Mouse (Mus musculus) Patski (cell line): Measurements from ENCODE around the gene Kdm6b. TPM values are rescaled to one million over a fixed set of nuclear protein-coding genes. Genes with fewer than 3 reads are reported as not detected.

ENCODE experiments used
- ATAC-seq: fragments of 100-300 bp; one replicate; pipeline ENCODE4 v1.8.0; 2021
- CTCF ChIA-PET: fragments of 350-600 bp; sonication (Branson Sonifier 250); formaldehyde crosslinking; loops from one replicate; lab custom pipeline; 2022; ENCODE audit warnings: inconsistent platforms; lab: Charles Lee
- POLR2A ChIA-PET: fragments of 350-600 bp; sonication (Branson Sonifier 250); formaldehyde crosslinking; loops from one replicate; lab custom pipeline; 2022; ENCODE audit warnings: antibody characterized with exemption, inconsistent platforms; lab: Charles Lee
- DNase-seq: peaks from one replicate; pipeline ENCODE4 v3.0.0-alpha.2; 2011; ENCODE audit warnings: low read depth, low spot score
- H3K27me3 ChIP-seq: fragments of 371-371 bp; one replicate; pipeline ENCODE4 v1.5.1; 2021
- CTCF ChIP-seq: fragments of 100-300 bp; IDR thresholded peaks from one replicate; pipeline ENCODE4 v1.5.1; 2021
- in situ Hi-C: fragments of 300-500 bp; cut with MboI; formaldehyde crosslinking; loops from 3 replicates; pipeline ENCODE4 v1.11.1; 2018; ENCODE audit warnings: low pct_unique_long_range_greater_than_20kb, mixed read lengths
- polyA plus RNA-seq: library from polyadenylated mRNA; unstranded; gene quantifications from one replicate; pipeline ENCODE4 v1.2.3, GENCODE M21; 2021

Gene Kdm6b
- 26.6 TPM for polyA plus RNA-seq

DNA sequence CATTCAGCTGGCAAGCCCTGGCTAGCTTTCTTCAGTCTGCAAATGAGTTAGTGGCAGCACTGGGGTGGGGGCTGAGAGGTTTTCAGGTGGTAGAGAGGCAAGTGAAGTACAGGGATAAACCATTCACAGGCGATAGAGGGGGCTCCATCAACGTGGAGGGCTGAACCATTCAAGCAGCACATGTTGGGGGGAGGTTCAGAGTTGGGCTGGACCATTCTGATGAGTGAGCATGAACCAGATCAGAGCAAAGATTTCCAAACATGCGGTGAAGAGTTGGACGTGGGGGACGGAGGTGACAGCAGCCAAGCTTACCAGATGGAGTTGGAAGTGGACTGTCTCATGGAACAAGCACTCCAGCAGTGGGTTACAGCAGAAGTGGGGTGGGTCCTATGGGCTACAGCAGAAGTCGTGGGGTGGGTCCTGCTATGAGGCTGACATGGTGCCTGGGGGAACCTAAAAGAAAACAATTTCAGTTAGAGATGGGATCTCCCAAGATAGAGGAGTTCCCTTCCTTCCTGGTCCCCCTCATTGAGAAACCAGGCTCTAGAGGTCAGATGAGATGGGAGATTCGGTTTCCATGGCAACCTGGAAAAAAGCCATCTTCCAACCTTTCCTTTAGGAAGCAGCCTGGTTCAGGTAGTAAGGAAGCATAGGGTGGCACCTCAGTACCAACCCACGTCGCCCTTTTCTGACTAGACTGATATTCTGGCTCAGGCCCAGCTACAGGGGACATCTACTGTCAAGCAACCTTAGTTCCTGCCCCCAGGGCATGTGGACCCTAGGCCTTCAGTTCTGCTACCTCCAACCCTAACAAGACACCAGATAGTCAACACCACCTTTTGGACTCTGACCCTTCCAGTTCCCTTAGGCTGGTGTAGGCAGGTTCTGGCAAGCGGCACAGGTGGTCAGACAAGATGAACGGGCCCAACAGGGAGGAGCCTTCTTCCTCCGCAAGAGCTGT lies at the start of gene Kdm6b:
Gene Kdm6b (minus strand): TSS at position 455 of the 961 bp plus-strand sequence.
- ChIA-PET POLR2A (interaction anchor here (0.5 kb wide), 1 partner anchor 11 kb away, joined by 3 read pairs; no protein-coding TSS in a partner anchor), CTCF (interaction anchor here (0.9 kb wide), 1 partner anchor 22 kb away, joined by 3 read pairs; no protein-coding TSS in a partner anchor)
- no peak for TF ChIP-seq CTCF
- DNase-seq, result no peak
- no peaks in the 10 kb centered on the region for H3K27me3 ChIP-seq
- no peak for ATAC-seq
- in situ Hi-C loops, result loop anchor here (5.0 to 25.0 kb wide), 3 partner anchors 259 to 574 kb away; partner anchors contain the start of genes Ctdnep1, Eif4a1, Elp5 and Gabarap

DNA sequence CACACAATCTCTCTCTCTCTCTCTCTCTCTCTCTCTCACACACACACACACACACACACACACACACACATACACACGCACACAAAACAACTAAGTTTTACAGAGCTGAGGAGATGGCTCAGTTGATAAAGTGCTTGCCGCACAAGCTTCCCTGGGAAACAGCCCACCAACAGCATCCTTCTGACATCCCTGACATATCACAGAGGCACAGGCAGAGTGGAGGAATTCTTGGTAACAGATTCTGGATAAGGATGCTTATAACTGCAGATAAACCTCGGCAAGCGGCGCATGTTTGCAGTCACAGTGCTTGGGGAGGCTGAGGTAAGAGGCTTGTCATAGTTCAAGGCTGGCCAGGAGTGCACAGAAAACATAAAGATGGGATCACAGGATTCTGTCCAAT lies 48.1 kb upstream of the Kdm6b start:
- TF ChIP-seq CTCF, result no peak
- DNase-seq, result no peak
- ChIA-PET CTCF (no interaction called here), POLR2A (no interaction called here)
- no peak for ATAC-seq
- in situ Hi-C loops, result no loop called here
- peaks cover 6% of the 10 kb centered on the region for H3K27me3 ChIP-seq

DNA sequence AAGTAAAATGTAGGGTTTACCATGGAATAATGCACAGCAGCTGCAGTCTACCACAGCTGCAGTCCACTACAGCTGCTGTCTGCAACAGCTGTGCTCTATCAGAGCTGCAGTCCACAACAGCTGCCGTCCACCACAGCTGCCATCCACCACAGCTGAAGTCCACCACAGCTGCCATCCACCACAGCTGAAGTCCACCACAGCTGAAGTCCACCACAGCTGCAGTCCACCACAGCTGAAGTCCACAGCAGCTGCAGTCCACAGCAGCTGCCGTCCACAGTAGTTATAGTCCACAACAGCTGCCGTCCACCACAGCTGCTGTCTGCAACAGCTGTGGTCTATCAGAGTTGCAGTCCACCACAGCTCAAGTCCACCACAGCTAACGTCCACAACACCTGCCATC lies 46.4 kb upstream of the Kdm6b start:
- ChIA-PET CTCF (no interaction called here), POLR2A (interaction anchor here (0.7 kb wide), 1 partner anchor 147 kb away, joined by 3 read pairs; no protein-coding TSS in a partner anchor)
- in situ Hi-C loops, result no loop called here
- DNase-seq, result no peak
- no peak for TF ChIP-seq CTCF
- peaks cover 4% of the 10 kb centered on the region for H3K27me3 ChIP-seq
- no peak for ATAC-seq

DNA sequence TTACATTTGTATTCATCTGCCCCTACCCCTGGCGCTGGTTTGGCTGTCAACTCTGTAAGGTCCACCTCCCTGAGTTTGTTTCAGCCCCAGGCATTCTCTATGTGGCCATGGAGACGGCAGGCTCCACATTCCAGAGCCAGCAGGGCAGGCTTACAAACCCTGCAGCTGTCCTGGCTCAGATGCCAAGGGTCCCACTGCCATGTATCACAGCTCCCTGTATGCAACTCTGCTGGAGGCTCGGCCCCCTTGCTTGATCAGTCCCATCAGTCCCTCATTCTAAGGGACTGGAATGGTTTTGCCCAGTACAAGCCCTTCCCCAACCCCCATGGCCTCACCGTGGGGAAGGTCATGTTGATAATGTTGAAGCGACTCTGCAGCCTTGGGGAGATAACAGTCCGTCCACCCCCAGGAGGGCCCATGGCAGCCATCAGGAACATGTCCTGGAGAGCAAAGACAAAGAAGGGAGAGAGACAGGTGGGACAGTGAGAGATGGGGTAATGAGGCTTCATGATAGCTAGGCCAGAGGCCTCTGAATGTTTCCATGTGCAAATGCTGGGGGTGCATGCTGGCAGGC lies 43.6 kb upstream of the Kdm6b start:
- H3K27me3 ChIP-seq, result peaks cover 4% of the 10 kb centered on the region
- ChIA-PET POLR2A (no interaction called here), CTCF (no interaction called here)
- ATAC-seq (no peak), DNase-seq (no peak)
- no peak for TF ChIP-seq CTCF
- in situ Hi-C loops, result no loop called here

DNA sequence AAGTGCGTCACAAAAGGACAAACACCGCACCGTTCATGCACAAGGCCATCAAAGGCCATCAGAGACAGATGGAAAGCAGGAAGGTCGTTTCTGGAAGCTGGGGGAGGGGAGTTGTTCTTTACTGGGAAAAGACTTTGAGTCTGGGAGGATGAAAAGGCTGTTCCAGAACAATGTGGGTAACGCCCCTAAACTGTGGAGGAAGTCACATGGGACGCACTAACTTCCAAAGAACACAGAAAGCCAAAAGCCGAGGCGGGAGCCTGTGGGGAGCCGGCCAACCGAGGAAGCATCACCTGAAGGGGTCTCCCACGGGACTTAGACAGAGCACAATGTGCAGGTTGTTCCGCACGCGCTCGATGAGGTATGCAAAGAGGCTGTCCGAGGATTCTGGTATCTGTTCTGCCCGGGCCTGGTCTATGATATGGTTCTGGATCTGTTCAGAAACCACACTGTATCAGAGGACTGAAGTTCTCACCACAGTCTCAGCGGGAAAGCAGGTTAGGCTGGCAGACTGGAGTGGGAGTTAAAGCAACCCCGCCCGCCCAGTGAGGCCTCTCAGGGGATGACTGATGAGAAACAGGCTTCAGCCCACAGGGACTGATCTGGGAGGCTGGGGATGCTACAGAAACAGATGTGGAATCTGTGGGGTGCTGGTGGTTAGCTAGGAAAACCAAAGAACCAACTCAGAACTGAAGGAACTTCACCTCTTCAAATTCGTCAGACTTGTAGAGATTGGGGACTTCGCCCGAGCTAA lies 38.8 kb upstream of the Kdm6b start:
- TF ChIP-seq CTCF, result no peak
- ChIA-PET CTCF (no interaction called here), POLR2A (no interaction called here)
- in situ Hi-C loops, result no loop called here
- DNase-seq, result no peak
- ATAC-seq, result no peak
- no peaks in the 10 kb centered on the region for H3K27me3 ChIP-seq

DNA sequence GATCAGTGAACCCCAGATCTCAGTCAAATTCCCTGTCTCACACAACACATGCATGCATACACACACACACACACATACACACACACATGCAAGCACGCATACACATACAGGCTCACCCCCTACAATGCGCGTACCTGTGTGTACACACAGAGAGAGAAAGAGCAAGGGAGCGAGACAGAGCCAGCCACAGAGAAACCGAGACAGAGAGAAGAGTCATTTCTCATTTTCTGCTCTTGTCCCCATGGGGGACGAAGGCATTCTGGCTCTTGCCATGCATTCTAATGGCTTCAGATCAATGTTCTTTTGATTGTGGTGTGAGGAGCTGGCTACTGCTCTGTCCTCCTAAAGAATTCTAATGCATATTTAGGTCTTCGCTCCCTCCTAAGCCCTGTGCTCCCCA lies 33.8 kb upstream of the Kdm6b start:
- no peak for DNase-seq
- no peaks in the 10 kb centered on the region for H3K27me3 ChIP-seq
- ChIA-PET POLR2A (no interaction called here), CTCF (no interaction called here)
- in situ Hi-C loops, result no loop called here
- no peak for ATAC-seq
- TF ChIP-seq CTCF, result no peak

DNA sequence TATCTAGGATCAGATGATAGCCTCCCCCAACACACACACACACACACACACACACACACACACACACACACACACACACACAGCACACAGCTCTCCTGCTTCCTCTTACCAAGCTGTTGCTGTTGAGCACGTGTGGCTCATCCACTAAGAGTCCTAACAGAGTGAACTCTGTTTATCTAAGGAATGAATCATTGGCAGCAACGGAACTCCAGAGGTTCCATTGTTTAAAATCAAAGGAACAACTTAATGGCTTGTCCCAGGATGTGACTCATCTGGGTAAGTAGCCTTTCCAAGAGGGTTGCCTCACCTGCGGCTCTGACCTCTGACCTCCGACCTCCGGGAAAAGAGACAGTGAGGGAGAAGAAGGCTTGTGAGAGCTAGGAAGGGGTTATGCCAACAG lies 29.9 kb upstream of the Kdm6b start:
- POLR2A ChIA-PET, result no interaction called here
- peak; percentile 55 for DNase-seq
- no peak for TF ChIP-seq CTCF
- in situ Hi-C loops, result no loop called here
- CTCF ChIA-PET, result interaction anchor here (1.6 to 1.9 kb wide), 2 partner anchors 9 to 184 kb away, joined by 4 to 8 read pairs; no protein-coding TSS in a partner anchor
- ATAC-seq, result peak; percentile 62
- no peaks in the 10 kb centered on the region for H3K27me3 ChIP-seq

DNA sequence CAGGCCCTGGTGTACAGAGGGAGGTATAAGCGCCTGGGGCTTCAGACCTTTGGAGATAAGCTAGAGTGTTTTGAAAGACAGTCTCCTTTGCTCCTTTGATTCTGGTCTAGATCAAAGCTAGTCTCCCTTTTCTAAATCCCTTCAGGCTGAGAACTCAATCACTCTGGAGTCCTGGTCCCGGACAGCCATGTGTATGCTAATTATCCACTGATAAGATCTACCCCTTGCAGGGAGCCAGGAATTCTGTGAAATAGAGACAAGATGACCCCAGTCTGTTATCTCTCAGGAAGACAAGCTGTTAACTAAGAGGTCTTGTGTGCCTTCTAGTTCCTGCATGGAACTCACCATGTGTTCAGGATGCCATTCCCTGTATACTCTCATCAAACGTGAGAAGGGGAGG lies 23.8 kb upstream of the Kdm6b start:
- POLR2A ChIA-PET, result no interaction called here
- H3K27me3 ChIP-seq, result peaks cover 5% of the 10 kb centered on the region
- CTCF ChIA-PET, result no interaction called here
- no peak for TF ChIP-seq CTCF
- ATAC-seq, result no peak
- in situ Hi-C loops, result no loop called here
- no peak for DNase-seq

DNA sequence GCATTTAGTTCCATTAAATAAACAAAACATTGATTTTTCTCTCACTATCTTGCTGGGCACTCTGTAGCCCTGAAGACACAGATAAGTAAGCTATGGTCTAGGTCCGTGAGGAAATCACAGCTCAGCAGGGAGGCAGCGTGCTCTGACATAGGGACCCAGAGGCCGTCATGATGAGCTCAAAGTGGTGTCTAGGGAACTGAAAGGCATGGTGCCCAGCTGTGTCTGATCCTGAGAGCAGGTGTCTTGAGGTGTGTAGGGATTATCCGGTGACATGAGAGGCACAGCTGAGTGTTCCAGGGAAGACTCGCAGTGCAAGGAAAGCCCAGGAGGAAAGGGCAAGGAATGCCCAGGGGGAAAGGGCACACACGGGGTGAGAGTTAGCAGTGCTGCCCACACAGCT lies 19.7 kb upstream of the Kdm6b start:
- peaks cover 5% of the 10 kb centered on the region for H3K27me3 ChIP-seq
- in situ Hi-C loops, result no loop called here
- ATAC-seq (no peak), DNase-seq (no peak)
- ChIA-PET POLR2A (interaction anchor here (0.6 kb wide), 1 partner anchor 24 kb away, joined by 4 read pairs; no protein-coding TSS in a partner anchor), CTCF (interaction anchor here (1.4 to 2.7 kb wide), 4 partner anchors 10 to 176 kb away, joined by 3 to 10 read pairs (median 6); no protein-coding TSS in a partner anchor)
- no peak for TF ChIP-seq CTCF

DNA sequence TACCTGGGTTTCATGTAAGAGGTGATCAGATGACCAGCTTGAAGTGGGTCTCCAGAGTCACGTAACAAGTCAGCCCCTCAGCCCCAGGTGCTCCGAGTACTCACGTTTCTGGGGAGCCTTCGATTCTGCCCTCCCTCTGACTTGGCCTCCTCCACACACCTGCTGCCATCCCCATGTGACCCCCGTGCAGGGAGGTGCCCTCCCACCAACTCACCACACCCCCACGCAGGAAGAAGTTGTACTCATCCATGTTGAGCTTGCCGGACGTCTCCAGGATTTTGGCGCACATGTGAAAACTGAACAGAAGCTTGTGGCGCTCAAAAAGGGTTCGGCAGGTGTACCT lies 19.1 kb upstream of the Kdm6b start:
- ATAC-seq (no peak), DNase-seq (no peak)
- CTCF ChIA-PET, result interaction anchor here (0.6 to 2.7 kb wide), 8 partner anchors 9 to 175 kb away, joined by 3 to 10 read pairs (median 3); no protein-coding TSS in a partner anchor
- no peak for TF ChIP-seq CTCF
- POLR2A ChIA-PET, result interaction anchor here (0.6 to 1.5 kb wide), 3 partner anchors 16 to 98 kb away, joined by 3 to 7 read pairs (median 4); no protein-coding TSS in a partner anchor
- H3K27me3 ChIP-seq, result peaks cover 5% of the 10 kb centered on the region
- in situ Hi-C loops, result no loop called here
